Mouse (Mus musculus): ENCODE measurements at regions not wholly inside any gene's neighbourhood (a gene's known extent, or its start where the extent isn't known, plus 50 kb on each side); places are given as distances from the start of the nearest gene placed in this dataset.

- TF ChIP-seq EP300 (IDR thresholded peaks at IDR 0.05) (no peak), CTCF (IDR thresholded peaks at IDR 0.05) (no peak)
Observed at GRCm38 (mm10) chr5:91751168-91751567, 211.7 kb downstream of the Rchy1 start.

Data from lung, postnatal 0 days (tissue).